Mouse (Mus musculus) megakaryocyte, embryonic 14.5 days (primary cell): ENCODE measurements around the gene Rnf123. TPM values are rescaled to one million over a fixed set of nuclear protein-coding genes. Genes with fewer than 3 reads are reported as not detected.

Experiments
- H3K27me3 ChIP-seq: replicated peaks from 2 replicates; pipeline ENCODE3; 2012; ENCODE audit warnings: inconsistent platforms
- H3K36me3 ChIP-seq: replicated peaks from 2 replicates; pipeline ENCODE3; 2012; ENCODE audit warnings: low read length, inconsistent platforms, mixed read lengths
- H3K4me1 ChIP-seq: 2 replicates; pipeline ENCODE4 v1.6.1; 2012; ENCODE audit warnings: inconsistent platforms
- H3K4me3 ChIP-seq: replicated peaks from 2 replicates; pipeline ENCODE3; 2012; ENCODE audit warnings: moderate library complexity, mild to moderate bottlenecking, inconsistent platforms
- H3K9me3 ChIP-seq: 2 replicates; pipeline ENCODE4 v1.6.1; 2012; ENCODE audit warnings: inconsistent platforms
- FLI1 ChIP-seq: IDR thresholded peaks from 2 replicates; pipeline ENCODE4 v1.6.1; 2012; ENCODE audit warnings: low read length, inconsistent platforms, mixed read lengths
- GATA1 ChIP-seq: IDR thresholded peaks from 3 replicates; pipeline ENCODE4 v1.6.1; 2012; ENCODE audit warnings: mixed read lengths, low read length, inconsistent platforms, borderline replicate concordance
- polyA plus RNA-seq: library from polyadenylated mRNA; stranded (reverse); fragments of >175 nt; gene quantifications from 2 replicates; pipeline ENCODE4 v1.2.3, GENCODE M21; 2012; ENCODE audit warnings: low replicate concordance; ENCODE audit not compliant: insufficient read depth

Gene Rnf123
- polyA plus RNA-seq, 1 experiment, result 73.7 TPM

- no peaks in the 10 kb centered on the region for H3K27me3 ChIP-seq
- no peaks in the 10 kb centered on the region for H3K9me3 ChIP-seq
- H3K4me3 ChIP-seq, result peak overlapping the region; percentile 99
- peaks cover 83% of the 10 kb centered on the region for H3K4me1 ChIP-seq
- no peak for TF ChIP-seq GATA1
- TF ChIP-seq FLI1, result no peak
- H3K36me3 ChIP-seq, result peaks cover 79% of the 10 kb centered on the region
These were observed 35.3 kb downstream of the Rnf123 start for GRCm38 (mm10) chr9:108047601-108048565.

GRCm38 (mm10) chr9:108046582-108046981, 36.6 kb downstream of the Rnf123 start:
- no peaks in the 10 kb centered on the region for H3K27me3 ChIP-seq
- H3K9me3 ChIP-seq, result no peaks in the 10 kb centered on the region
- peaks cover 80% of the 10 kb centered on the region for H3K36me3 ChIP-seq
- H3K4me1 ChIP-seq, result peaks cover 82% of the 10 kb centered on the region
- no peak for TF ChIP-seq FLI1
- no peak for TF ChIP-seq GATA1
- H3K4me3 ChIP-seq, result peak overlapping the region; percentile 33

GRCm38 (mm10) chr9:108044751-108045492, 38.2 kb downstream of the Rnf123 start:
- Histone ChIP-seq H3K9me3 (no peaks in the 10 kb centered on the region), H3K4me1 (peaks cover 74% of the 10 kb centered on the region), H3K4me3 (peak overlapping the region; percentile 64), H3K27me3 (no peaks in the 10 kb centered on the region), H3K36me3 (peaks cover 78% of the 10 kb centered on the region)
- TF ChIP-seq GATA1, result no peak
- TF ChIP-seq FLI1, result no peak

GRCm38 (mm10) chr9:108035331-108036156, 47.6 kb downstream of the Rnf123 start:
- Histone ChIP-seq H3K27me3 (no peaks in the 10 kb centered on the region), H3K4me1 (peaks cover 40% of the 10 kb centered on the region), H3K4me3 (peak overlapping the region; percentile 65), H3K36me3 (peaks cover 90% of the 10 kb centered on the region), H3K9me3 (no peaks in the 10 kb centered on the region)
- TF ChIP-seq FLI1 (no peak), GATA1 (no peak)

GRCm38 (mm10) chr9:108032126-108032525, 51.0 kb downstream of the Rnf123 start:
- Histone ChIP-seq H3K36me3 (peaks cover 89% of the 10 kb centered on the region), H3K27me3 (no peaks in the 10 kb centered on the region), H3K4me1 (peaks cover 43% of the 10 kb centered on the region), H3K4me3 (no peak overlapping the region), H3K9me3 (0 out of 2 replicates have a peak, but pooled peaks cover 2% of the 10 kb centered on the region)
- no peak for TF ChIP-seq FLI1
- no peak for TF ChIP-seq GATA1

- no peak for TF ChIP-seq GATA1
- no peak for TF ChIP-seq FLI1
- Histone ChIP-seq H3K4me1 (peaks cover 24% of the 10 kb centered on the region), H3K27me3 (no peaks in the 10 kb centered on the region), H3K4me3 (no peak overlapping the region), H3K36me3 (peaks cover 88% of the 10 kb centered on the region), H3K9me3 (0 out of 2 replicates have a peak, but pooled peaks cover 2% of the 10 kb centered on the region)
These were observed 55.3 kb downstream of the Rnf123 start for GRCm38 (mm10) chr9:108027867-108028266.

GRCm38 (mm10) chr9:108026584-108026983, 56.6 kb downstream of the Rnf123 start:
- Histone ChIP-seq H3K4me1 (peaks cover 25% of the 10 kb centered on the region), H3K27me3 (no peaks in the 10 kb centered on the region), H3K36me3 (peaks cover 86% of the 10 kb centered on the region), H3K9me3 (0 out of 2 replicates have a peak, but pooled peaks cover 2% of the 10 kb centered on the region), H3K4me3 (no peak overlapping the region)
- no peak for TF ChIP-seq FLI1
- no peak for TF ChIP-seq GATA1

GRCm38 (mm10) chr9:108023216-108023615, 59.9 kb downstream of the Rnf123 start:
- no peaks in the 10 kb centered on the region for H3K27me3 ChIP-seq
- H3K36me3 ChIP-seq, result peaks cover 71% of the 10 kb centered on the region
- 0 out of 2 replicates have a peak, but pooled peaks cover 2% of the 10 kb centered on the region for H3K9me3 ChIP-seq
- TF ChIP-seq GATA1 (no peak), FLI1 (no peak)
- H3K4me3 ChIP-seq, result no peak overlapping the region
- peaks cover 28% of the 10 kb centered on the region for H3K4me1 ChIP-seq

- Histone ChIP-seq H3K4me1 (peaks cover 34% of the 10 kb centered on the region), H3K4me3 (no peak overlapping the region), H3K27me3 (no peaks in the 10 kb centered on the region), H3K36me3 (peaks cover 66% of the 10 kb centered on the region), H3K9me3 (no peaks in the 10 kb centered on the region)
- TF ChIP-seq GATA1 (no peak), FLI1 (no peak)
These were observed 62.4 kb downstream of the Rnf123 start for GRCm38 (mm10) chr9:108020741-108021140.
